Mouse (Mus musculus) cerebellum, adult 2 months (tissue): ENCODE results near the gene Gbe1.

ENCODE experiments used
- CTCF ChIP-seq: fragments of 200-500 bp; IDR thresholded peaks from 2 replicates; pipeline ENCODE4 v1.5.1; 2011; ENCODE audit warnings: low read depth, mild to moderate bottlenecking, control low read depth, low read length, moderate library complexity, borderline replicate concordance; ENCODE audit not compliant: insufficient read depth
- POLR2A ChIP-seq: fragments of 200-500 bp; IDR thresholded peaks from 2 replicates; pipeline ENCODE4 v1.6.1; 2011; ENCODE audit warnings: low read length, control low read depth, borderline replicate concordance; ENCODE audit not compliant: insufficient read depth

DNA sequence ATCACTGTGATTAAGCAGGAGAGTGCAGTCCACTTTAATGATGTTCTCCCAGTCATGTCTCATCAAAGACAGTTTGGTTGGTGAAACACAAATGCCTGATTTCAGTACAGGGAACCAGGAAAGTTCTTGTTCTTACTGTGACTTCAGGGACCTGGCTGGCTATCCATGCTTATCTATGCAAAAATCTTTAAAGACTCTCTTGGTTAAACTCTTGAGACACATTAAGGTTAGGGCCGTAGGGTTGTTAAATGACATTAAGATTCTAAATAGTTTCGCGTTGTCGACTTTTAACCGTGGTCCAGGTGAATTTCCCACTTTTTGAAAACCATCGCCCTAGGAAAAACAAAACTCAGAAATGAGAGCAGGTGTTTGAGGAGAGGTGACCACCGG lies 258 bp upstream of the Gbe1 start:
- TF ChIP-seq CTCF: no peak
- no peak for TF ChIP-seq POLR2A
